Mouse (Mus musculus) c-Kit-negative CD71-positive TER-119-positive erythroid progenitor cells, embryonic 14.5 days (primary cell): ENCODE results near the gene Casp3.

ENCODE experiments used
- DNase-seq: peaks from one replicate; pipeline ENCODE4 v3.0.0-alpha.2; 2013; ENCODE audit warnings: low read depth, low spot score

Gene Casp3

DNA sequence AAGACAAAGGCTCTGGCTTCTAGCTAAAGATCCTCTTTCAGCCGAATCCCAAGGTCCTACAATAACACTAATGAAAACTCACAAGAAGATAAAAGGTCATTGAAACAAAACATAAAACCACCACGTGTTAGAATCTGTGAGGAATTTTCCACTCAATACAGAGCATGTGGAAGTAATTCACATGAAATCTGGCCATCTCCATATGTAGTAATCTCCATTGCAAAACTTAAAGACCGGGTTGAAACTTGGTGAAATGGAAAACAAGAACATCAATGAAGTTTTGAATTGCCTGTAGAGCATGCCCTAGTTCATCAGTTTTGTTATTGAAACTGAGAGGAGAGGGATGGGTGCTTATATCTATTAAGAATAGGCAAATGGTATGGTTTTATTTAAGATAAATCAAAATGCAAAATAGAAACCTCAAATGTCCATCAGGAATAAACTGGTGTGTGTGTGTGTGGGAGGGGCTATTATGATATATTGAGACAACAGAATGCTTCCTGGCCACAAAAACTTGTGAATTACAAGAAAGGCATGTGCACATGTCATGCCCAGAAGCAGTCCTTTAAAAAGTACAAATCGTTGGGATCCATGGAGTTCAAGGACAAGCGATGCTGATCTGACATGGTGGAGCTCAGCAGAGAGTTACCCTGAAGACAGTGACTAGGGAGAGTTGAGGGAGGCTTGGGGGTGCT is 63.7 kb downstream of the Casp3 start:
- DNase-seq: no peak

GRCm38 (mm10) chr8:46686664-46687336 is 69.7 kb downstream of the Casp3 start:
- peak; percentile 85 for DNase-seq
